Mouse (Mus musculus) kidney, postnatal 36 days (tissue): Measurements from ENCODE around the gene Serf2.
"Not testable (repeated sequence)": the region's sequence is repeated elsewhere in the genome, so short reads cannot be mapped to it uniquely, and the experiment has no call there.

Experiments used
- DNase-seq, 2 experiments: peaks; one replicate each; pipeline ENCODE4 v3.0.0; 2021 to 2022; ENCODE audit warnings: mixed read lengths in 2 of 2

The Serf2 gene

GRCm38 (mm10) chr2:121448136-121448535 is 859 bp upstream of the Serf2 start:
- DNase-seq = peak; percentile 61 to 77

GRCm38 (mm10) chr2:121449545-121450011 is 583 bp downstream of the Serf2 start:
- no peak for DNase-seq

GRCm38 (mm10) chr2:121450093-121450492 is 1.1 kb downstream of the Serf2 start:
- peak in 1 of 2 experiments; percentile 43 for DNase-seq

- no peak for DNase-seq
Measured at GRCm38 (mm10) chr2:121452361-121452760, 3.4 kb downstream of the Serf2 start.

- no peak for DNase-seq
Measured at GRCm38 (mm10) chr2:121452990-121453389, 4.0 kb downstream of the Serf2 start, which contains the start of gene Hypk. Gene Hypk, plus strand, starts transcription at chr2:121453290.

GRCm38 (mm10) chr2:121453917-121454316 is 4.9 kb downstream of the Serf2 start:
- no peak for DNase-seq

- DNase-seq = no peak
Measured at GRCm38 (mm10) chr2:121455534-121455933, 6.5 kb downstream of the Serf2 start.

GRCm38 (mm10) chr2:121456692-121457642 is 8.0 kb downstream of the Serf2 start, which contains the start of gene Serinc4:
Gene Serinc4, minus strand, starts transcription at chr2:121456781.
- peak; percentile 88 to 92 for DNase-seq

GRCm38 (mm10) chr2:121460071-121460470 is 11.1 kb downstream of the Serf2 start:
- no peak for DNase-seq

GRCm38 (mm10) chr2:121468982-121469381 is 20.0 kb downstream of the Serf2 start:
- not testable (repeated sequence) for DNase-seq

- not testable (repeated sequence) for DNase-seq
Measured at GRCm38 (mm10) chr2:121472783-121473182, 23.8 kb downstream of the Serf2 start.

- peak; percentile 84 to 92 for DNase-seq
Measured at GRCm38 (mm10) chr2:121473301-121474179, 24.5 kb downstream of the Serf2 start, which contains the start of gene Mfap1b. Gene Mfap1b, minus strand, starts transcription at chr2:121474067.

GRCm38 (mm10) chr2:121474180-121474535 is 25.2 kb downstream of the Serf2 start:
- no peak for DNase-seq

GRCm38 (mm10) chr2:121475306-121475705 is 26.3 kb downstream of the Serf2 start:
- not testable (repeated sequence) for DNase-seq

GRCm38 (mm10) chr2:121477491-121478266 is 28.7 kb downstream of the Serf2 start:
- DNase-seq = no peak

GRCm38 (mm10) chr2:121480498-121480897 is 31.5 kb downstream of the Serf2 start:
- peak; percentile 17 to 64 for DNase-seq

GRCm38 (mm10) chr2:121480916-121481315 is 31.9 kb downstream of the Serf2 start:
- not testable (repeated sequence) for DNase-seq

- no peak for DNase-seq
Measured at GRCm38 (mm10) chr2:121483576-121483975, 34.6 kb downstream of the Serf2 start.

GRCm38 (mm10) chr2:121484403-121484802 is 35.4 kb downstream of the Serf2 start:
- not testable (repeated sequence) for DNase-seq

GRCm38 (mm10) chr2:121501550-121501949 is 52.6 kb downstream of the Serf2 start:
- not testable (repeated sequence) for DNase-seq

- DNase-seq = peak; percentile 90 to 92
Measured at GRCm38 (mm10) chr2:121505942-121506882, 57.2 kb downstream of the Serf2 start, which contains the start of the genes Mfap1a and Wdr76. Gene Mfap1a, minus strand, starts transcription at chr2:121506665. Gene Wdr76, plus strand, starts transcription at chr2:121506723.
